ENCODE assay signal across 8 mouse cellular contexts in genomic region chr13:107371616-107372582, GRCm38 (mm10).
DNase-seq lines count a peak whose midpoint lies in the region; ATAC-seq and TF ChIP-seq lines count a peak whose summit lies in the region.
"Had no signal": no experiment of that assay in that cellular context is flagged by ENCODE, and none has a peak within 500 bp of the region (broad histone marks: within the 10 kb centered on the region; RNA-seq: fewer than 3 reads in every experiment).

No protein-coding gene starts in this region.

- no peaks in the 10 kb centered on the region for H3K36me3 ChIP-seq in kidney, embryonic 14.5 days (ENCODE audit: control insufficient read depth, insufficient read depth, low read length)

- TF ChIP-seq CTCF in layer of hippocampus, adult 2 months (conservative IDR thresholded peaks at IDR 0.05), result no peak

- H3K27ac ChIP-seq in kidney, embryonic 14.5 days (ENCODE audit: low read depth, low read length), result no peak overlapping the region
- H3K27ac ChIP-seq in layer of hippocampus, adult 2 months, result no peak overlapping the region

- H3K4me2 ChIP-seq in kidney, embryonic 14.5 days (replicated peaks; ENCODE audit: low read depth, low read length), result 0 out of 2 replicates have a peak overlapping the region, but pooled peaks have one; percentile 10

- H3K27me3 ChIP-seq in kidney, embryonic 14.5 days (ENCODE audit: control insufficient read depth, insufficient read depth, low read length), result no peaks in the 10 kb centered on the region

- H3K4me1 ChIP-seq in kidney, embryonic 14.5 days (ENCODE audit: control insufficient read depth, insufficient read depth, low read length), result no peaks in the 10 kb centered on the region

- ATAC-seq in kidney, embryonic 14.5 days (ENCODE audit: low FRiP score, low TSS enrichment), result no peak
- ATAC-seq: intestine, postnatal 0 days had no signal

- WGBS in kidney, embryonic 14.5 days, result 38% methylated on average over 17 of the region's 17 CpGs

- peak; percentile 33 for DNase-seq in ovary, postnatal 36 days (ENCODE audit: low spot score)
- no peak for DNase-seq in ovary, adult 18-20 months (ENCODE audit: low spot score)
- peak; percentile 90 for DNase-seq in adrenal gland, postnatal 25 days
- DNase-seq in urinary bladder, postnatal 25 days (ENCODE audit: low spot score), result peak; percentile 20
- DNase-seq in layer of hippocampus, adult 2 months (ENCODE audit: low spot score in 2 of 2), result no peak
- no peak for DNase-seq in spleen, postnatal 36 days (ENCODE audit: low spot score in 2 of 2)

- H3K4me3 ChIP-seq in kidney, embryonic 14.5 days (ENCODE audit: low read length), result no peak overlapping the region
- H3K4me3 ChIP-seq in layer of hippocampus, adult 2 months, result no peak overlapping the region

- no peak overlapping the region for H3K9ac ChIP-seq in kidney, embryonic 14.5 days (ENCODE audit: low read depth, low read length)

- H3K9me3 ChIP-seq in kidney, embryonic 14.5 days (ENCODE audit: control insufficient read depth, low read length), result no peaks in the 10 kb centered on the region

Comparison
In these comparisons a context has a peak if more than half of its experiments do, and no peak if none do; other contexts are left out.
1. DNase-seq: peak in ovary, postnatal 36 days (single experiment), adrenal gland, postnatal 25 days (single experiment) and urinary bladder, postnatal 25 days (single experiment); none in ovary, adult 18-20 months (single experiment), layer of hippocampus, adult 2 months (0 of 2) and spleen, postnatal 36 days (0 of 2).